Mouse (Mus musculus): ENCODE measurements around the gene Pcyt1a. TPM values are rescaled to one million over a fixed set of nuclear protein-coding genes. Genes with fewer than 3 reads are reported as not detected.
A peak's percentile ranks its signal among the peaks of the same experiment; 100 is the strongest.

Gene Pcyt1a
- polyA plus RNA-seq, 1 experiment from 2014 or later: 41.3 TPM

GRCm38 (mm10) chr16:32402818-32403217 is 27.9 kb upstream of the Pcyt1a start:
- no peak overlapping the region for H3K4me3 ChIP-seq (replicated peaks)
- no peaks in the 10 kb centered on the region for H3K4me1 ChIP-seq
- H3K4me2 ChIP-seq: no peak overlapping the region
- no peaks in the 10 kb centered on the region for H3K36me3 ChIP-seq
- WGBS: 82% methylated on average over 3 of the region's 3 CpGs
- H3K27me3 ChIP-seq: no peaks in the 10 kb centered on the region
- H3K9me3 ChIP-seq (replicated peaks): no peaks in the 10 kb centered on the region
- H3K27ac ChIP-seq: no peak overlapping the region
- no peak overlapping the region for H3K9ac ChIP-seq
- ATAC-seq (replicated peaks; ENCODE audit: low FRiP score): no peak

- Histone ChIP-seq H3K9ac (no peak overlapping the region), H3K27ac (no peak overlapping the region), H3K4me2 (no peak overlapping the region), H3K4me3 (replicated peaks) (no peak overlapping the region), H3K27me3 (no peaks in the 10 kb centered on the region), H3K4me1 (no peaks in the 10 kb centered on the region), H3K36me3 (no peaks in the 10 kb centered on the region), H3K9me3 (replicated peaks) (no peaks in the 10 kb centered on the region)
- WGBS: 93% methylated on average over 9 of the region's 9 CpGs
- no peak for ATAC-seq (replicated peaks; ENCODE audit: low FRiP score)
These were observed 25.0 kb upstream of the Pcyt1a start for GRCm38 (mm10) chr16:32405716-32406115.

GRCm38 (mm10) chr16:32406671-32407070 is 24.1 kb upstream of the Pcyt1a start:
- H3K9me3 ChIP-seq (replicated peaks): no peaks in the 10 kb centered on the region
- H3K27ac ChIP-seq: no peak overlapping the region
- H3K27me3 ChIP-seq: no peaks in the 10 kb centered on the region
- H3K4me2 ChIP-seq: no peak overlapping the region
- ATAC-seq (replicated peaks; ENCODE audit: low FRiP score): no peak
- H3K4me1 ChIP-seq: no peaks in the 10 kb centered on the region
- H3K36me3 ChIP-seq: no peaks in the 10 kb centered on the region
- no peak overlapping the region for H3K9ac ChIP-seq
- 66% methylated on average over 6 of the region's 6 CpGs for WGBS
- no peak overlapping the region for H3K4me3 ChIP-seq (replicated peaks)

- H3K9me3 ChIP-seq (replicated peaks): no peaks in the 10 kb centered on the region
- no peaks in the 10 kb centered on the region for H3K4me1 ChIP-seq
- ATAC-seq (replicated peaks; ENCODE audit: low FRiP score): no peak
- H3K4me3 ChIP-seq (replicated peaks): no peak overlapping the region
- H3K9ac ChIP-seq: no peak overlapping the region
- WGBS: 83% methylated on average over 10 of the region's 10 CpGs
- H3K27ac ChIP-seq: no peak overlapping the region
- no peaks in the 10 kb centered on the region for H3K27me3 ChIP-seq
- H3K4me2 ChIP-seq: no peak overlapping the region
- H3K36me3 ChIP-seq: no peaks in the 10 kb centered on the region
These were observed 23.0 kb upstream of the Pcyt1a start for GRCm38 (mm10) chr16:32407730-32408129.

GRCm38 (mm10) chr16:32417457-32417856 is 13.3 kb upstream of the Pcyt1a start:
- 53% methylated on average over 1 of the region's 1 CpGs for WGBS
- Histone ChIP-seq H3K4me3 (replicated peaks) (no peak overlapping the region), H3K27me3 (no peaks in the 10 kb centered on the region), H3K9me3 (replicated peaks) (no peaks in the 10 kb centered on the region), H3K4me1 (peaks cover 15% of the 10 kb centered on the region), H3K4me2 (no peak overlapping the region), H3K27ac (no peak overlapping the region), H3K36me3 (no peaks in the 10 kb centered on the region), H3K9ac (no peak overlapping the region)
- no peak for ATAC-seq (replicated peaks; ENCODE audit: low FRiP score)

GRCm38 (mm10) chr16:32419517-32420483 is 10.9 kb upstream of the Pcyt1a start, which contains the start of gene Tctex1d2:
Gene Tctex1d2, plus strand, starts transcription at chr16:32419702.
- peak within 1 kb of the TSS; percentile 74 for H3K4me2 ChIP-seq
- peak within 1 kb of the TSS; percentile 58 for H3K9ac ChIP-seq
- no peaks in the 10 kb centered on the region for H3K36me3 ChIP-seq
- 1% methylated on average over 45 of the region's 45 CpGs for WGBS
- H3K9me3 ChIP-seq (replicated peaks): no peaks in the 10 kb centered on the region
- H3K27me3 ChIP-seq: no peaks in the 10 kb centered on the region
- H3K27ac ChIP-seq: peak within 1 kb of the TSS; percentile 94
- peaks cover 15% of the 10 kb centered on the region for H3K4me1 ChIP-seq
- peak within 1 kb of the TSS; percentile 71 for H3K4me3 ChIP-seq (replicated peaks)
- ATAC-seq (replicated peaks; ENCODE audit: low FRiP score): peak; percentile 98

GRCm38 (mm10) chr16:32427506-32427905 is 3.2 kb upstream of the Pcyt1a start:
- 86% methylated on average over 3 of the region's 3 CpGs for WGBS

GRCm38 (mm10) chr16:32431047-32431591 is 398 bp downstream of the Pcyt1a start:
- Histone ChIP-seq H3K4me3 (replicated peaks) (peak overlapping the region; percentile 74), H3K9me3 (replicated peaks) (no peaks in the 10 kb centered on the region), H3K4me2 (peak overlapping the region; percentile 87), H3K4me1 (peaks cover 14% of the 10 kb centered on the region), H3K9ac (peak overlapping the region; percentile 74), H3K36me3 (no peaks in the 10 kb centered on the region), H3K27me3 (no peaks in the 10 kb centered on the region), H3K27ac (peak overlapping the region; percentile 91)
- WGBS: 1% methylated on average over 28 of the region's 28 CpGs
- peak; percentile 80 for ATAC-seq (replicated peaks; ENCODE audit: low FRiP score)

More at GRCm38 (mm10) chr16:32427506-32427905, 3.2 kb upstream of the Pcyt1a start:
- Histone ChIP-seq H3K4me1 (peaks cover 14% of the 10 kb centered on the region), H3K9ac (no peak overlapping the region), H3K27me3 (no peaks in the 10 kb centered on the region), H3K9me3 (replicated peaks) (no peaks in the 10 kb centered on the region), H3K4me2 (no peak overlapping the region), H3K4me3 (replicated peaks) (no peak overlapping the region), H3K27ac (no peak overlapping the region), H3K36me3 (no peaks in the 10 kb centered on the region)
- no peak for ATAC-seq (replicated peaks; ENCODE audit: low FRiP score)

GRCm38 (mm10) chr16:32431926-32432325 is 1.2 kb downstream of the Pcyt1a start:
- H3K9me3 ChIP-seq (replicated peaks): no peaks in the 10 kb centered on the region
- peak overlapping the region; percentile 87 for H3K4me2 ChIP-seq
- H3K36me3 ChIP-seq: no peaks in the 10 kb centered on the region
- peaks cover 14% of the 10 kb centered on the region for H3K4me1 ChIP-seq
- no peak overlapping the region for H3K9ac ChIP-seq
- no peaks in the 10 kb centered on the region for H3K27me3 ChIP-seq
- WGBS: 100% methylated on average over 1 of the region's 1 CpGs
- no peak overlapping the region for H3K27ac ChIP-seq
- ATAC-seq (replicated peaks; ENCODE audit: low FRiP score): no peak
- peak overlapping the region; percentile 74 for H3K4me3 ChIP-seq (replicated peaks)

GRCm38 (mm10) chr16:32433138-32433537 is 2.4 kb downstream of the Pcyt1a start:
- Histone ChIP-seq H3K27ac (no peak overlapping the region), H3K4me1 (peaks cover 14% of the 10 kb centered on the region), H3K4me3 (replicated peaks) (no peak overlapping the region), H3K4me2 (no peak overlapping the region), H3K27me3 (no peaks in the 10 kb centered on the region), H3K9ac (no peak overlapping the region), H3K36me3 (no peaks in the 10 kb centered on the region), H3K9me3 (replicated peaks) (no peaks in the 10 kb centered on the region)
- 83% methylated on average over 2 of the region's 2 CpGs for WGBS
- ATAC-seq (replicated peaks; ENCODE audit: low FRiP score): no peak

- WGBS: 60% methylated on average over 6 of the region's 6 CpGs
- no peaks in the 10 kb centered on the region for H3K27me3 ChIP-seq
- no peak for ATAC-seq (replicated peaks; ENCODE audit: low FRiP score)
- H3K27ac ChIP-seq: no peak overlapping the region
- no peak overlapping the region for H3K9ac ChIP-seq
- no peak overlapping the region for H3K4me3 ChIP-seq (replicated peaks)
- H3K36me3 ChIP-seq: no peaks in the 10 kb centered on the region
- no peak overlapping the region for H3K4me2 ChIP-seq
- H3K4me1 ChIP-seq: peaks cover 14% of the 10 kb centered on the region
- H3K9me3 ChIP-seq (replicated peaks): no peaks in the 10 kb centered on the region
These were observed 3.3 kb downstream of the Pcyt1a start for GRCm38 (mm10) chr16:32434066-32434465.

- Histone ChIP-seq H3K27me3 (no peaks in the 10 kb centered on the region), H3K9me3 (replicated peaks) (no peaks in the 10 kb centered on the region), H3K27ac (no peak overlapping the region), H3K36me3 (no peaks in the 10 kb centered on the region), H3K9ac (no peak overlapping the region), H3K4me2 (no peak overlapping the region), H3K4me1 (peaks cover 11% of the 10 kb centered on the region), H3K4me3 (replicated peaks) (no peak overlapping the region)
- no peak for ATAC-seq (replicated peaks; ENCODE audit: low FRiP score)
These were observed 4.0 kb downstream of the Pcyt1a start for GRCm38 (mm10) chr16:32434691-32435090.
